Mouse (Mus musculus): ENCODE measurements around the gene Armh1. TPM values are rescaled to one million over a fixed set of nuclear protein-coding genes. Genes with fewer than 3 reads are reported as not detected.

Gene Armh1
- polyA plus RNA-seq (2014; fragmentation: Nextera tagmentation; extraction: Ambion mirVana) = 0.54 and 0.73 TPM in 2 replicates

DNA sequence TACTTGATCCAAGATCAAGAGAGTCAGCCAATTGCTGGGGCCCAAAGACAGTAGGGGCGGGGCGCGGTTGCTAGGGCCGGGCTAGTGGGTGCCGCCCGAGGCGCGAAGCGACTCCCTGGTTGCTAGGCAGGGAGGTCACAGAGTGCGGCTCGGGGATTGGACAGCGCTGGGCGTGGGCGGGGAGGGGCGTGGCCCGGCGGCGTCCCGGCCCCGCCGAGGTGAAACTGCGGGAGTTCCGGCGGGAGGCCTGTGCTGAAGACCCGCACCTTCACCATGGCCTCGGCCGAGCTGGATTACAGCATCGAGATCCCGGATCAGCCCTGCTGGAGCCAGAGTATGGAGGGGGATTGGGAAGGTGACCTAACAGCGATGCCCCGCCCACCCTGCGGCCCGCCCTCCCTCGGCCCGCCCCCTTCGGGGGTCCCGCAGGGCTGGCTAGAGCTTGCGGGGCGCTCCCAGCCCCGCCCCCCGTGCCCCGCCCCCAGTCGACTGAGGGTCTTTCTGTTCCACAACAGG is at the start of gene Armh1, which contains the start of gene Tmem53:
Gene Armh1, minus strand, starts transcription at position 325 of the 516 bp plus-strand sequence.
Gene Tmem53, plus strand, starts transcription at position 151 of the 516 bp plus-strand sequence.
- H3K4me2 ChIP-seq (ENCODE audit: low read length) = peak within 1 kb of the TSS; percentile 71
- no peaks in the 10 kb centered on the region for H3K9me3 ChIP-seq (ENCODE audit: control insufficient read depth, low read length)
- H3K27me3 ChIP-seq (ENCODE audit: control insufficient read depth, insufficient read depth, low read length) = no peaks in the 10 kb centered on the region
- H3K4me1 ChIP-seq (ENCODE audit: control insufficient read depth, insufficient read depth, low read length) = peaks cover 7% of the 10 kb centered on the region; the same call in 1 of the 2 replicates
- H3K36me3 ChIP-seq (ENCODE audit: control insufficient read depth, insufficient read depth, low read length) = no peaks in the 10 kb centered on the region
- peak within 1 kb of the TSS; percentile 60 for H3K4me3 ChIP-seq (replicated peaks; ENCODE audit: low read depth, low read length)
- WGBS = under 1% methylated on average over 43 of the region's 43 CpGs
- peak within 1 kb of the TSS; percentile 64 for H3K9ac ChIP-seq (replicated peaks; ENCODE audit: low read length)
- ATAC-seq (ENCODE audit: low FRiP score, low TSS enrichment) = peak; percentile 96
- peak; percentile 91 for DNase-seq
- peak within 1 kb of the TSS; percentile 74 for H3K27ac ChIP-seq (replicated peaks; ENCODE audit: low read depth, low read length)

GRCm38 (mm10) chr4:117299921-117300320 is 48.0 kb upstream of the Armh1 start:
- Histone ChIP-seq H3K27me3 (ENCODE audit: control insufficient read depth, insufficient read depth, low read length) (peaks cover 38% of the 10 kb centered on the region), H3K9me3 (ENCODE audit: control insufficient read depth, low read length) (no peaks in the 10 kb centered on the region), H3K27ac (replicated peaks; ENCODE audit: low read depth, low read length) (no peak overlapping the region), H3K4me3 (replicated peaks; ENCODE audit: low read depth, low read length) (no peak overlapping the region), H3K9ac (replicated peaks; ENCODE audit: low read length) (no peak overlapping the region; the same call in 1 of the 2 replicates), H3K4me2 (ENCODE audit: low read length) (no peak overlapping the region), H3K4me1 (ENCODE audit: control insufficient read depth, insufficient read depth, low read length) (peaks cover 17% of the 10 kb centered on the region; the same call in 1 of the 2 replicates), H3K36me3 (ENCODE audit: control insufficient read depth, insufficient read depth, low read length) (no peaks in the 10 kb centered on the region)
- DNase-seq = no peak
- 52% methylated on average over 10 of the region's 10 CpGs for WGBS
- ATAC-seq (ENCODE audit: low FRiP score, low TSS enrichment) = no peak

DNA sequence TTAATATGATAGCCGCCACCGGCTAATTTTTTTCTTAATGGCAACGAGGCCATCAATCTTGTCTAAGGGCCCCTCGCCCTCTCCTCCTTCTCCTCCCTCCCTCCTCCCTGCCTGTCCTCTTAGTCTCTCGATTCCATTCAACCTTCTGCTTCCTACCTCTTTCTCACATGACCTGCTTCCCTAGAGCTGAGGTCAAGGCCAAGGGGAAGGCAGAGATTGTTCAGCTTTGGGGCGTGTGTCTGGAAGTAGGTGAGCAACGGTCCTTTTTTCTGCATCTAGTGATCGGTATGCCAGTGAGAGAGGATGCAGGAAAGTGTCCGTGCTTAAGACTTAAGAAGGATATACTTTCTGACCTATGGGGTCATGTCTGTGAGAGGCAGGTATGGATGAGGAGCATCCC is 45.9 kb upstream of the Armh1 start:
- 79% methylated on average over 9 of the region's 9 CpGs for WGBS
- Histone ChIP-seq H3K9me3 (ENCODE audit: control insufficient read depth, low read length) (no peaks in the 10 kb centered on the region), H3K9ac (replicated peaks; ENCODE audit: low read length) (no peak overlapping the region), H3K36me3 (ENCODE audit: control insufficient read depth, insufficient read depth, low read length) (no peaks in the 10 kb centered on the region), H3K4me1 (ENCODE audit: control insufficient read depth, insufficient read depth, low read length) (0 out of 2 replicates have a peak, but pooled peaks cover 10% of the 10 kb centered on the region), H3K27me3 (ENCODE audit: control insufficient read depth, insufficient read depth, low read length) (peaks cover 19% of the 10 kb centered on the region), H3K4me3 (replicated peaks; ENCODE audit: low read depth, low read length) (no peak overlapping the region), H3K27ac (replicated peaks; ENCODE audit: low read depth, low read length) (no peak overlapping the region), H3K4me2 (ENCODE audit: low read length) (no peak overlapping the region)
- ATAC-seq (ENCODE audit: low FRiP score, low TSS enrichment) (no peak), DNase-seq (no peak)

DNA sequence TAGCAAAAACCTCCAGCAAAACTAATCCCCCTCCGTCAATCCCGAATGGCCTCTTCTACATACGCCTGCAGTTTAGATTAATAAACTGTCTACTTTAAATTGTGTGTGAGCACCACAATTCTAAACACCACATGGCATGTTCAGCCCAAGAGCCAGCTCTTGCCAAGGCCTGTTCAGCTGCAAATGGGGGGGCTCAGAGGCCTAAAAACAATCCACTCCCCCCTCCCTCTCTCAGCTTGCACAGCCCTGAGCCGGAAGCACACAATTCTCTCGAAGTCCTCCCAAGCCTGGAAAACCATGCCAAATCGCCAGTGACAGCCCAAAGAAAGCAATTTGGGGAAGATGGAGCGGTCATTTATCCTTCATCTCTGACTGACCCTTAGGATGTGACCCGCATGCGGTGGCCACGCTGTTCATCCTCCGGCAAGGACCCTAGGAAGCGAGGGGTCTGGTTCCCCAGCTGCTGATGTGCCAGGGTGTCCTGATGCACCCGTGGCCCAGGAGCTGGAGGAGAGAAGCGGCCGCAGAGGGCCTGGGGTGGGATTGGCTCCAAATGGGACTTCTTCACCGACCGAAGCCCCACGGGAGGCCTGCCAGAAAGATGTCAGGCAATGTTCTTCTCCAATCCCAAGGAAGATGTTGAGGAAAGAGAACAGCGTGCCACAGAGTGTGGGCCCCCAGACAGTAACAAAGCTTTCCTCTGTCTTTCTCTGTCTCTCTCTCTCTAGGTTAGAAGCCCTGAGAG is 45.1 kb upstream of the Armh1 start:
- DNase-seq = no peak
- 48% methylated on average over 19 of the region's 19 CpGs for WGBS
- Histone ChIP-seq H3K9me3 (ENCODE audit: control insufficient read depth, low read length) (no peaks in the 10 kb centered on the region), H3K4me2 (ENCODE audit: low read length) (no peak overlapping the region), H3K36me3 (ENCODE audit: control insufficient read depth, insufficient read depth, low read length) (no peaks in the 10 kb centered on the region), H3K4me1 (ENCODE audit: control insufficient read depth, insufficient read depth, low read length) (0 out of 2 replicates have a peak, but pooled peaks cover 10% of the 10 kb centered on the region), H3K27me3 (ENCODE audit: control insufficient read depth, insufficient read depth, low read length) (peaks cover 12% of the 10 kb centered on the region; the same call in 1 of the 2 replicates), H3K27ac (replicated peaks; ENCODE audit: low read depth, low read length) (no peak overlapping the region), H3K4me3 (replicated peaks; ENCODE audit: low read depth, low read length) (no peak overlapping the region), H3K9ac (replicated peaks; ENCODE audit: low read length) (0 out of 2 replicates have a peak overlapping the region, but pooled peaks have one; percentile 14)
- ATAC-seq (ENCODE audit: low FRiP score, low TSS enrichment) = no peak

DNA sequence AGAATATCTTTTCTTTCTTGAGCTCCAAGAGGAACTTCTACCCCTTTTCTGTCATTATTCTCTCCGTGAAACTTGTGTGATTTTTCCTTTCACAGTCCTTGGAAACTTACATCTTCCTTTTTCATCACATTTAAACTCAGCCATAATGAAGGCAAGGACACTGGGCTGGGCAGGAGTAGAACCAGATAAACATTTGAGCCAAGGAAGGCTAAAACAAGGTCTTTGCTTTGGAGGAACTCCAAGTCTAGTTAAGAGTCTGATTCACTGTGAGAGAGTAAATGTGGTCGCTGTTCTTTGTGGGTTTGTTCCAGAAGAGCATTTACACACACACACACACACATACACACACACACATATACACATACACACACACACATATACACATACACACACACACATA is 39.8 kb upstream of the Armh1 start:
- 91% methylated on average over 2 of the region's 2 CpGs for WGBS
- H3K9me3 ChIP-seq (ENCODE audit: control insufficient read depth, low read length) = no peaks in the 10 kb centered on the region
- no peak for ATAC-seq (ENCODE audit: low FRiP score, low TSS enrichment)

DNA sequence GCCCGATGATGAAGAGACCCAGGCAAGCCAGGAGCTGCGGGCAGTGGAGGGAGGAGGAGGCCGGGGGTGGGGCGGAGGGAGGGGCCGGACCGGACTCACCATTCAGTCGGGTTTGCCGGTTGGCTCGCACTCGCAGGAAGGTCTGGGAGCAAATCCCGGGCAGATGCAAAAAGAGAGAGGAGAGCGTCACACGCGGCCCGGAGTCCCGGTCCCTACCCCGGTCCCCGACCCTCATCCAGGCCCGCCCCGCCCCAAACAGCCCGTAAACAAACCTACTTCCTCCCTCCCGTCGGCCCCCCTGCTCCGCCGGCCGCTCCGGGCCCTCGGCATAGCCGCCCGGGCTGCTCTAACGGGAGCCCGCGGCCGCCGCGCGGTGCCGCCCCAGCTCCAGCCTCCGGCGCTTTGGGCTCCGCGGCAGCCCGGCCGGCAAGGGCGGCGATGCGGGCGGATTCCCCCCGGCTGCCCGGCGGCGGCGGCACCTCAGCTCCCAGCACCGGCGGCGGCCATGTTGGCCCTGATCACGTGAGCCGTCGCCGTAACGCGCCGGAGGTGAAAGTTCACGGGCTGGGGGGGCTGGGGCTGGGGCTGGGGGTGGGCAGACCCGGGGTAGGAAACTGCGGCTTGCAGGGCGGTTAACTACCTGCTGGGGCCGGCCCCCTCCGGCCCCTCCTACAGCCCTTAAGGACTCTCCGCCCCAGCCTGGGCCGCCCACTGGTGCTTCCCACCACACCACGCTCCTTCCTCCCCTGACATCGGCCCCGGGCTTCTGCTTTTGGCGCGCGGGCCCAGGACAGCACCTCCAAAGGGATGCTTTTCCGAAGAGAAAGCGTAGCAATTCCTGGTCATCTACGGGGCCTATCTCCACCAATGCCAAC is 37.2 kb upstream of the Armh1 start:
- H3K4me3 ChIP-seq (replicated peaks; ENCODE audit: low read depth, low read length) = peak overlapping the region; percentile 75
- peak overlapping the region; percentile 89 for H3K27ac ChIP-seq (replicated peaks; ENCODE audit: low read depth, low read length)
- DNase-seq = peak; percentile 88
- under 1% methylated on average over 78 of the region's 80 CpGs for WGBS
- H3K36me3 ChIP-seq (ENCODE audit: control insufficient read depth, insufficient read depth, low read length) = peaks cover 28% of the 10 kb centered on the region
- peak overlapping the region; percentile 77 for H3K4me2 ChIP-seq (ENCODE audit: low read length)
- H3K9ac ChIP-seq (replicated peaks; ENCODE audit: low read length) = peak overlapping the region; percentile 75
- no peaks in the 10 kb centered on the region for H3K27me3 ChIP-seq (ENCODE audit: control insufficient read depth, insufficient read depth, low read length)
- no peaks in the 10 kb centered on the region for H3K9me3 ChIP-seq (ENCODE audit: control insufficient read depth, low read length)
- ATAC-seq (ENCODE audit: low FRiP score, low TSS enrichment) = peak; percentile 76
- H3K4me1 ChIP-seq (ENCODE audit: control insufficient read depth, insufficient read depth, low read length) = peaks cover 36% of the 10 kb centered on the region

More for the DNA sequence above, 39.8 kb upstream of the Armh1 start:
- Histone ChIP-seq H3K4me3 (replicated peaks; ENCODE audit: low read depth, low read length) (no peak overlapping the region), H3K4me1 (ENCODE audit: control insufficient read depth, insufficient read depth, low read length) (peaks cover 13% of the 10 kb centered on the region), H3K4me2 (ENCODE audit: low read length) (no peak overlapping the region), H3K27me3 (ENCODE audit: control insufficient read depth, insufficient read depth, low read length) (no peaks in the 10 kb centered on the region), H3K9ac (replicated peaks; ENCODE audit: low read length) (no peak overlapping the region), H3K27ac (replicated peaks; ENCODE audit: low read depth, low read length) (no peak overlapping the region), H3K36me3 (ENCODE audit: control insufficient read depth, insufficient read depth, low read length) (0 out of 2 replicates have a peak, but pooled peaks cover 7% of the 10 kb centered on the region)
- no peak for DNase-seq

GRCm38 (mm10) chr4:117288277-117288926 is 36.5 kb upstream of the Armh1 start:
- DNase-seq = peak; percentile 74
- Histone ChIP-seq H3K4me1 (ENCODE audit: control insufficient read depth, insufficient read depth, low read length) (peaks cover 44% of the 10 kb centered on the region), H3K36me3 (ENCODE audit: control insufficient read depth, insufficient read depth, low read length) (peaks cover 29% of the 10 kb centered on the region), H3K9me3 (ENCODE audit: control insufficient read depth, low read length) (no peaks in the 10 kb centered on the region), H3K27ac (replicated peaks; ENCODE audit: low read depth, low read length) (peak overlapping the region; percentile 89), H3K9ac (replicated peaks; ENCODE audit: low read length) (peak overlapping the region; percentile 75), H3K4me2 (ENCODE audit: low read length) (peak overlapping the region; percentile 77), H3K4me3 (replicated peaks; ENCODE audit: low read depth, low read length) (peak overlapping the region; percentile 75), H3K27me3 (ENCODE audit: control insufficient read depth, insufficient read depth, low read length) (no peaks in the 10 kb centered on the region)
- no peak for ATAC-seq (ENCODE audit: low FRiP score, low TSS enrichment)
- WGBS = 14% methylated on average over 25 of the region's 25 CpGs

GRCm38 (mm10) chr4:117284363-117284762 is 32.4 kb upstream of the Armh1 start:
- ATAC-seq (ENCODE audit: low FRiP score, low TSS enrichment) (no peak), DNase-seq (no peak)
- peak overlapping the region; percentile 70 for H3K27ac ChIP-seq (replicated peaks; ENCODE audit: low read depth, low read length)
- H3K36me3 ChIP-seq (ENCODE audit: control insufficient read depth, insufficient read depth, low read length) = peaks cover 54% of the 10 kb centered on the region
- no peak overlapping the region; the same call in 1 of the 2 replicates for H3K9ac ChIP-seq (replicated peaks; ENCODE audit: low read length)
- H3K9me3 ChIP-seq (ENCODE audit: control insufficient read depth, low read length) = no peaks in the 10 kb centered on the region
- H3K4me1 ChIP-seq (ENCODE audit: control insufficient read depth, insufficient read depth, low read length) = peaks cover 51% of the 10 kb centered on the region
- 0 out of 2 replicates have a peak overlapping the region, but pooled peaks have one; percentile 2 for H3K4me2 ChIP-seq (ENCODE audit: low read length)
- WGBS = 20% methylated on average over 4 of the region's 4 CpGs
- no peak overlapping the region for H3K4me3 ChIP-seq (replicated peaks; ENCODE audit: low read depth, low read length)
- H3K27me3 ChIP-seq (ENCODE audit: control insufficient read depth, insufficient read depth, low read length) = no peaks in the 10 kb centered on the region

All from midbrain, embryonic 14.5 days (tissue).